Mouse (Mus musculus) neural tube, embryonic 14.5 days (tissue): ENCODE measurements around the gene Hadha. TPM values are rescaled to one million over a fixed set of nuclear protein-coding genes. Genes with fewer than 3 reads are reported as not detected.

Source experiments
- ATAC-seq: fragments of 200-750 bp; cut with Nextera tagmentation; 2 replicates; pipeline ENCODE4 v1.8.0; 2017; ENCODE audit warnings: low read depth, mild to moderate bottlenecking, moderate TSS enrichment, moderate library complexity
- H3K27ac ChIP-seq: fragments of 300-500 bp; sonication (generic); 2 replicates; pipeline ENCODE4 v1.5.1; 2014; ENCODE audit warnings: low read depth, mild to moderate bottlenecking, control low read depth, low read length, moderate library complexity, mixed read lengths
- H3K27me3 ChIP-seq: fragments of 300-500 bp; sonication (generic); 2 replicates; pipeline ENCODE4 v1.6.1; 2014; ENCODE audit warnings: low read length; ENCODE audit not compliant: control insufficient read depth, insufficient read depth
- H3K36me3 ChIP-seq: fragments of 300-500 bp; sonication (generic); 2 replicates; pipeline ENCODE4 v1.6.1; 2014; ENCODE audit warnings: low read length, mixed read lengths; ENCODE audit not compliant: control insufficient read depth, insufficient read depth
- H3K4me1 ChIP-seq: fragments of 300-500 bp; sonication (generic); 2 replicates; pipeline ENCODE4 v1.6.1; 2014; ENCODE audit warnings: low read length; ENCODE audit not compliant: control insufficient read depth, insufficient read depth
- H3K4me2 ChIP-seq: fragments of 300-500 bp; sonication (generic); 2 replicates; pipeline ENCODE4 v1.6.1; 2014; ENCODE audit warnings: mild to moderate bottlenecking, low read depth, low read length, control low read depth
- H3K4me3 ChIP-seq: fragments of 300-500 bp; sonication (generic); 2 replicates; pipeline ENCODE4 v1.5.1; 2014; ENCODE audit warnings: low read depth, low read length, control low read depth, mixed read lengths
- H3K9ac ChIP-seq: fragments of 300-500 bp; sonication (generic); replicated peaks from 2 replicates; pipeline ENCODE4 v1.6.1; 2014; ENCODE audit warnings: low read depth, mild to moderate bottlenecking, control low read depth, low read length, mixed read lengths
- H3K9me3 ChIP-seq: fragments of 300-500 bp; sonication (generic); 2 replicates; pipeline ENCODE4 v1.6.1; 2016; ENCODE audit warnings: low read length; ENCODE audit not compliant: control insufficient read depth
- WGBS: fragments of 180-500 bp; shearing (Covaris S2); extraction: QIAGEN DNeasy Blood & Tissue Kit; methylation state at CpG from one replicate; pipeline ENCODE4 v1.1.7; 2014; 5-methylcytosine and 5-hydroxymethylcytosine counted together
- microRNA counts: library from miRNA; unstranded; fragments of <30 nt; microRNA quantifications from one replicate; lab custom pipeline; 2016
- microRNA-seq: library from miRNA; unstranded; fragments of <30 nt; microRNA quantifications from one replicate; pipeline ENCODE4, GENCODE M21; 2016
- polyA plus RNA-seq: library from polyadenylated mRNA; unstranded; fragments of >200 nt; fragmentation: Nextera tagmentation; extraction: Ambion mirVana; gene quantifications from 2 replicates; pipeline ENCODE4 v1.2.1, GENCODE M21; 2014

Hadha gene
- polyA plus RNA-seq, 1 experiment from 2014 or later: 55.2 TPM

- ATAC-seq: no peak
- Histone ChIP-seq H3K36me3 (0 out of 2 replicates have a peak, but pooled peaks cover 4% of the 10 kb centered on the region), H3K27ac (no peak overlapping the region), H3K9me3 (no peaks in the 10 kb centered on the region), H3K4me1 (0 out of 2 replicates have a peak, but pooled peaks cover 4% of the 10 kb centered on the region), H3K4me3 (peak overlapping the region; percentile 65), H3K27me3 (no peaks in the 10 kb centered on the region), H3K9ac (no peak overlapping the region), H3K4me2 (peak overlapping the region; percentile 91; the same call in 1 of the 2 replicates)
- 57% methylated on average over 3 of the region's 3 CpGs for WGBS
These were observed 82.6 kb downstream of the Hadha start for GRCm38 (mm10) chr5:30072377-30072776.

- Histone ChIP-seq H3K4me2 (no peak overlapping the region), H3K9me3 (no peaks in the 10 kb centered on the region), H3K9ac (no peak overlapping the region), H3K4me1 (0 out of 2 replicates have a peak, but pooled peaks cover 4% of the 10 kb centered on the region), H3K4me3 (no peak overlapping the region), H3K36me3 (0 out of 2 replicates have a peak, but pooled peaks cover 4% of the 10 kb centered on the region), H3K27ac (no peak overlapping the region), H3K27me3 (no peaks in the 10 kb centered on the region)
- 76% methylated on average over 6 of the region's 6 CpGs for WGBS
- ATAC-seq: no peak
These were observed 83.3 kb downstream of the Hadha start for GRCm38 (mm10) chr5:30071677-30072076.

MicroRNAs encoded within 50 kb of the gene (microRNA counts, 519-probe panel; counts per million panel counts)
- not detected for microRNA mmu-miR-1960 (lab: Ali Mortazavi, UCI)

Small RNA genes within 50 kb of the gene (microRNA-seq; reads per million reads assigned to microRNA genes)
- gene Mir1960: not detected

Other genes starting within 250 kb of the Hadha start
- gene Il6, start 142.0 kb downstream of the Hadha start, polyA plus RNA-seq: not detected in 2 replicates
- gene Tyms, start 81.5 kb downstream of the Hadha start, polyA plus RNA-seq: 35.3 and 42.4 TPM in 2 replicates
- 12.5 and 13.3 TPM in 2 replicates for gene Garem2, start 50.0 kb downstream of the Hadha start, polyA plus RNA-seq
- gene 3110082J24Rik, start 49.1 kb downstream of the Hadha start, polyA plus RNA-seq: 4.3 and 4.8 TPM in 2 replicates
- 54.5 and 67.6 TPM in 2 replicates for gene Hadhb, start 86 bp upstream of the Hadha start, polyA plus RNA-seq
- gene Adgrf3, start 50.6 kb upstream of the Hadha start, polyA plus RNA-seq: not detected in 2 replicates
- gene Selenoi, start 77.4 kb upstream of the Hadha start, polyA plus RNA-seq: 41.5 and 45.3 TPM in 2 replicates
- gene Drc1, start 126.2 kb upstream of the Hadha start, polyA plus RNA-seq: 3.3 and 3.7 TPM in 2 replicates